Comparison of ENCODE assay signal across 8 mouse cellular contexts in genomic region chr1:92934182-92934827, GRCm38 (mm10). TPM values are rescaled to one million over a fixed set of nuclear protein-coding genes. Genes with fewer than 3 reads are reported as not detected.
DNase-seq lines count a peak whose midpoint lies in the region; ATAC-seq lines count a peak whose summit lies in the region.

TSS of gene Capn10 (plus strand) at chr1:92934376.

- peaks cover 35% of the 10 kb centered on the region for H3K4me1 ChIP-seq in hindbrain, embryonic 15.5 days (replicated peaks)

- DNase-seq in T-cell, adult 2 months (ENCODE audit: low spot score) = peak; percentile 93
- peak; percentile 93 to 97 for DNase-seq in cerebellum, postnatal 36 days
- DNase-seq in frontal cortex, postnatal 36 days (ENCODE audit: low spot score in 2 of 2) = peak; percentile 97 to 98
- DNase-seq in left cerebral cortex, adult 11 months (ENCODE audit: low spot score) = peak; percentile 94
- DNase-seq in lung, postnatal 4 days = peak; percentile 92 to 95
- DNase-seq in retina, postnatal 7 days (ENCODE audit: low read depth, low spot score) = peak; percentile 91
- DNase-seq in urinary bladder, adult 2 months (ENCODE audit: low spot score) = peak; percentile 82

- peak within 1 kb of the TSS; percentile 68 for H3K9ac ChIP-seq in hindbrain, embryonic 15.5 days

- H3K27me3 ChIP-seq in hindbrain, embryonic 15.5 days = no peaks in the 10 kb centered on the region

- peak within 1 kb of the TSS; percentile 95 for H3K27ac ChIP-seq in hindbrain, embryonic 15.5 days (replicated peaks)

- no peaks in the 10 kb centered on the region for H3K9me3 ChIP-seq in hindbrain, embryonic 15.5 days

- peak within 1 kb of the TSS; percentile 76 for H3K4me2 ChIP-seq in hindbrain, embryonic 15.5 days

- ATAC-seq in hindbrain, embryonic 15.5 days (ENCODE audit: low FRiP score, low read depth) = peak; percentile 100

- H3K4me3 ChIP-seq in hindbrain, embryonic 15.5 days = peak within 1 kb of the TSS; percentile 61

- H3K36me3 ChIP-seq in hindbrain, embryonic 15.5 days = peaks cover 15% of the 10 kb centered on the region

- under 1% methylated on average over 45 of the region's 45 CpGs for WGBS in hindbrain, embryonic 15.5 days

RNA-seq across cellular contexts. Expression of gene Capn10, which starts in this region (rescaled TPM):
- 59.2 and 62.3 TPM in 2 replicates for polyA plus RNA-seq in hindbrain, embryonic 15.5 days (2015; fragmentation: Nextera tagmentation; extraction: Ambion mirVana)
- polyA plus RNA-seq in urinary bladder, adult 2 months (2012; rRNA removed) = 16.0 and 20.4 TPM in 2 replicates

Comparison
In these comparisons a context has a peak if more than half of its experiments do, and no peak if none do; other contexts are left out.
1. Peak in every context shown above with its lines: DNase-seq, ATAC-seq, H3K4me3 ChIP-seq and H3K27ac ChIP-seq.